Mouse (Mus musculus) erythroblast, embryonic 14.5 days (primary cell): ENCODE measurements around the gene Chic2.

Experiments used
- GATA1 ChIP-seq: IDR thresholded peaks from 2 replicates; pipeline ENCODE4 v1.6.1; 2012; ENCODE audit warnings: low read length, inconsistent platforms, mixed read lengths
- TAL1 ChIP-seq: IDR thresholded peaks from 3 replicates; pipeline ENCODE4 v1.6.1; 2012; ENCODE audit warnings: low read length, inconsistent platforms, mixed read lengths

DNA sequence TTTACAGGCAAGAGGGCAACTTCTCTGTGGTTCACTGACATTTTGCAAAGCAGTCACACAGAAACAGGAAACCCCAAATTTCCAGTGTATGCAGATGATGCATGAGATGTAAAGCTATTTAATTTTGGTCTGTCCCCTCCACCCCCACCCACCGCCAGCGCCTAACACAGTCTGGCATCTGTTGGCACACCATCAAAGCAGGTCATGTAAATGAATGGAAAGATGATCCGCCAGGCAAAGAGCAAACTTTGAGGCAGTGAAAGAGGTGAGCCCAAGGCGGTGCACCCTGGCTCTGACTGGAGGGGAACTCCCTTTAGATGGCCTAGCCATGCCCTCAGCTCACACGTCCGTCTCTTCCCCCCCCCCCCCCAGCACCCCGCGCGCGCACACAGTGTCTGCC lies 22.1 kb upstream of the Chic2 start:
- TF ChIP-seq TAL1: no peak
- no peak for TF ChIP-seq GATA1
